ENCODE assay signal across 8 mouse cellular contexts in the genomic region with DNA sequence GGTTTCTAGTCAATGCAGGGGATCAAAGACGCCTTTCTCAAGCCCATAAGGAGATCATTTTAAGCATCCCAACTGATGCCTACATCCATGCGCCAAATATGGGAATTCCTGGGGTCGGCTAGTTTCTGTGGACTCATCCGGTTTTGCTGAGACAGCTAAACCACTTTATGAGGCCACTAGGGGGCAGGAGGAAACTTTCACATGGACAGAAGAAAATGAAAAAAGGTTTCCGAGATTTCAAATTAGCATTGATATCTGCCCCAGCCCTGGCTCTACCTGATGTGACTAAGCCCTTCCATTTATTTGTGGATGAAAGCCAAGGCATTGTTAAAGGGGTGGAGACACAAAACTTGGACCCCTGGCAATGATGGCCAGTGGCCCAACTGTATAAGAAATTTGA. TPM values are rescaled to one million over a fixed set of nuclear protein-coding genes. Genes with fewer than 3 reads are reported as not detected.
A peak's percentile ranks its signal among the peaks of the same experiment; 100 is the strongest.
DNase-seq lines count a peak whose midpoint lies in the region; ATAC-seq and TF ChIP-seq lines count a peak whose summit lies in the region.

No protein-coding gene starts in this region.

- peak; percentile 54 for TF ChIP-seq CTCF in cortical plate, adult 2 months (IDR thresholded peaks at IDR 0.05; ENCODE audit: extremely low read depth, insufficient read depth, low read length)

- H3K27me3 ChIP-seq in hindbrain, embryonic 10.5 days (ENCODE audit: insufficient read depth, poor library complexity, severe bottlenecking): no peaks in the 10 kb centered on the region
- no peaks in the 10 kb centered on the region; the same call in 1 of the 2 replicates for H3K27me3 ChIP-seq in hindbrain, embryonic 16.5 days (replicated peaks; ENCODE audit: control insufficient read depth, insufficient read depth, low read length)
- H3K27me3 ChIP-seq in myocyte (ENCODE audit: control insufficient read depth, insufficient read depth, insufficient read length): no peaks in the 10 kb centered on the region

- H3K4me2 ChIP-seq in hindbrain, embryonic 16.5 days (ENCODE audit: low read length): no peak overlapping the region
- peak overlapping the region; percentile 50 for H3K4me2 ChIP-seq in myocyte (ENCODE audit: low read depth)

- H3K4me1 ChIP-seq in hindbrain, embryonic 10.5 days (replicated peaks): no peaks in the 10 kb centered on the region
- H3K4me1 ChIP-seq in hindbrain, embryonic 16.5 days (ENCODE audit: control insufficient read depth, insufficient read depth, low read depth, low read length): no peaks in the 10 kb centered on the region
- peaks cover 9% of the 10 kb centered on the region; the same call in 1 of the 2 replicates for H3K4me1 ChIP-seq in cortical plate, adult 2 months (ENCODE audit: control insufficient read depth, insufficient read depth, low read length)

- no peak overlapping the region for H3K4me3 ChIP-seq in hindbrain, embryonic 10.5 days
- H3K4me3 ChIP-seq in hindbrain, embryonic 16.5 days (ENCODE audit: low read length): no peak overlapping the region
- H3K4me3 ChIP-seq in cortical plate, adult 2 months (ENCODE audit: insufficient read depth, low read length): no peak overlapping the region
- H3K4me3 ChIP-seq in myocyte: no peak overlapping the region

- no peak for ATAC-seq in hindbrain, embryonic 16.5 days
- no peak for ATAC-seq in erythroid progenitor cell, adult 5-6 weeks (replicated peaks; ENCODE audit: low FRiP score, poor library complexity, severe bottlenecking)

- no peak overlapping the region for H3K27ac ChIP-seq in hindbrain, embryonic 10.5 days
- no peak overlapping the region for H3K27ac ChIP-seq in hindbrain, embryonic 16.5 days (ENCODE audit: low read depth, low read length)
- H3K27ac ChIP-seq in cortical plate, adult 2 months (ENCODE audit: insufficient read depth, low read length): no peak overlapping the region

- H3K79me2 ChIP-seq in myocyte (ENCODE audit: control insufficient read depth, insufficient read depth): no peaks in the 10 kb centered on the region

- no peak for TF ChIP-seq POLR2A in cortical plate, adult 2 months (IDR thresholded peaks at IDR 0.05; ENCODE audit: extremely low read depth, insufficient read depth, low read length)
- TF ChIP-seq POLR2A in myocyte (IDR thresholded peaks at IDR 0.05; ENCODE audit: insufficient read length, low read depth): no peak

- no peak overlapping the region for H3K9ac ChIP-seq in hindbrain, embryonic 16.5 days (ENCODE audit: low read depth, low read length)

- no peaks in the 10 kb centered on the region for H3K9me3 ChIP-seq in hindbrain, embryonic 10.5 days
- H3K9me3 ChIP-seq in hindbrain, embryonic 16.5 days (ENCODE audit: control insufficient read depth, low read length): no peaks in the 10 kb centered on the region

- H3ac ChIP-seq in myocyte (ENCODE audit: control insufficient read depth, insufficient read length): no peak overlapping the region

- 31% methylated on average over 5 of the region's 5 CpGs for WGBS in hindbrain, embryonic 10.5 days
- WGBS in hindbrain, embryonic 16.5 days: 18% methylated on average over 5 of the region's 5 CpGs

- DNase-seq in hindbrain, embryonic 10.5 days (ENCODE audit: low spot score): peak; percentile 38
- peak; percentile 87 for DNase-seq in 3T3-L1 (ENCODE audit: low read depth, low spot score)
- peak; percentile 36 for DNase-seq in MEL-GATA-1-ER (ENCODE audit: extremely low read depth, low read depth)
- peak; percentile 52 to 73 for DNase-seq in kidney, postnatal 25 days

- peaks cover 10% of the 10 kb centered on the region; the same call in 1 of the 2 replicates for H3K36me3 ChIP-seq in hindbrain, embryonic 10.5 days
- H3K36me3 ChIP-seq in hindbrain, embryonic 16.5 days (ENCODE audit: control insufficient read depth, insufficient read depth, low read length): no peaks in the 10 kb centered on the region
- H3K36me3 ChIP-seq in myocyte (ENCODE audit: control insufficient read depth, insufficient read depth): no peaks in the 10 kb centered on the region

TF ChIP-seq in myocyte, 11 proteins besides CTCF, POLR2A, EP300 and RAD21:
- TF ChIP-seq SRF (IDR thresholded peaks at IDR 0.05; ENCODE audit: control insufficient read depth, insufficient read length, low read depth) (peak; percentile 88), POLR2AphosphoS2 (IDR thresholded peaks at IDR 0.05; ENCODE audit: insufficient read length, low read depth) (no peak)
TF ChIP-seq in myocyte: peak in this region for 1.

RNA-seq across cellular contexts. Expression of gene Dip2b, which starts 15.5 kb away (rescaled TPM):
- polyA plus RNA-seq in hindbrain, embryonic 10.5 days (2016; fragmentation: Nextera tagmentation; extraction: Ambion mirVana): 17.6 and 18.9 TPM in 2 replicates
- 12.4 and 16.4 TPM in 2 replicates for polyA plus RNA-seq in hindbrain, embryonic 16.5 days (2015; fragmentation: Nextera tagmentation; extraction: Ambion mirVana)
- 35.3 and 35.9 TPM in 2 replicates for polyA plus RNA-seq in cortical plate, adult 2 months (2012; rRNA removed)
- 7.3 TPM for polyA plus RNA-seq in myocyte (2012; fragmentation: generic; extraction: Trizol)
- 3.6 and 5.4 TPM in 2 replicates for total RNA-seq in erythroid progenitor cell, adult 5-6 weeks (2015; ENCODE audit: low replicate concordance)
- 6.3 and 9.8 TPM in 2 replicates for total RNA-seq in erythroid progenitor cell, adult 5-6 weeks (2017; ENCODE audit: low replicate concordance)

RNA-seq across cellular contexts. Expression of gene Larp4, which starts 53.1 kb away (rescaled TPM):
- polyA plus RNA-seq in hindbrain, embryonic 10.5 days (2016; fragmentation: Nextera tagmentation; extraction: Ambion mirVana): 25.8 and 35.2 TPM in 2 replicates
- polyA plus RNA-seq in hindbrain, embryonic 16.5 days (2015; fragmentation: Nextera tagmentation; extraction: Ambion mirVana): 20.7 and 23.0 TPM in 2 replicates
- polyA plus RNA-seq in cortical plate, adult 2 months (2012; rRNA removed): 22.8 and 23.1 TPM in 2 replicates
- 15.9 TPM for polyA plus RNA-seq in myocyte (2012; fragmentation: generic; extraction: Trizol)
- total RNA-seq in erythroid progenitor cell, adult 5-6 weeks (2015; ENCODE audit: low replicate concordance): 28.5 and 40.7 TPM in 2 replicates
- 13.3 and 22.2 TPM in 2 replicates for total RNA-seq in erythroid progenitor cell, adult 5-6 weeks (2017; ENCODE audit: low replicate concordance)

RNA-seq across cellular contexts. Expression of gene Fam186a, which starts 56.1 kb away (rescaled TPM):
- polyA plus RNA-seq in hindbrain, embryonic 10.5 days (2016; fragmentation: Nextera tagmentation; extraction: Ambion mirVana): not detected in 2 replicates
- not detected in 2 replicates for polyA plus RNA-seq in hindbrain, embryonic 16.5 days (2015; fragmentation: Nextera tagmentation; extraction: Ambion mirVana)
- 0.04 TPM in 2 replicates for polyA plus RNA-seq in cortical plate, adult 2 months (2012; rRNA removed)
- 0.22 TPM for polyA plus RNA-seq in myocyte (2012; fragmentation: generic; extraction: Trizol)
- not detected in 2 replicates for total RNA-seq in erythroid progenitor cell, adult 5-6 weeks (2015; ENCODE audit: low replicate concordance)
- total RNA-seq in erythroid progenitor cell, adult 5-6 weeks (2017; ENCODE audit: low replicate concordance): not detected in 2 replicates

Comparison
In these comparisons a context has a peak if more than half of its experiments do, and no peak if none do; other contexts are left out.
1. DNase-seq: peak in every context shown above with its lines; median percentile 87 in 3T3-L1; 62 in kidney, postnatal 25 days; 38 in hindbrain, embryonic 10.5 days; 36 in MEL-GATA-1-ER.